Mouse (Mus musculus) intestine, postnatal 0 days (tissue): ENCODE data around the gene Zdbf2. TPM values are rescaled to one million over a fixed set of nuclear protein-coding genes. Genes with fewer than 3 reads are reported as not detected.

Experiments
- ATAC-seq: fragments of 200-750 bp; cut with Nextera tagmentation; 2 replicates; pipeline ENCODE4 v1.8.0; 2017; ENCODE audit warnings: mild to moderate bottlenecking, moderate TSS enrichment, moderate library complexity
- H3K27ac ChIP-seq: fragments of 300-500 bp; sonication (generic); 2 replicates; pipeline ENCODE4 v1.5.1; 2014; ENCODE audit warnings: mild to moderate bottlenecking, low read depth, low read length, moderate library complexity
- H3K27me3 ChIP-seq: fragments of 300-500 bp; sonication (generic); replicated peaks from 2 replicates; pipeline ENCODE4 v1.6.1; 2014; ENCODE audit warnings: low read length, mixed read lengths; ENCODE audit not compliant: control insufficient read depth, insufficient read depth
- H3K36me3 ChIP-seq: fragments of 300-500 bp; sonication (generic); 2 replicates; pipeline ENCODE4 v1.6.1; 2014; ENCODE audit warnings: mild to moderate bottlenecking, moderate library complexity; ENCODE audit not compliant: control insufficient read depth, insufficient read depth
- H3K4me1 ChIP-seq: fragments of 300-500 bp; sonication (generic); replicated peaks from 2 replicates; pipeline ENCODE4 v1.6.1; 2014; ENCODE audit warnings: antibody characterized with exemption, low read length, mixed read lengths; ENCODE audit not compliant: control insufficient read depth, insufficient read depth
- H3K4me2 ChIP-seq: fragments of 300-500 bp; sonication (generic); replicated peaks from 2 replicates; pipeline ENCODE4 v1.6.1; 2014; ENCODE audit warnings: low read depth, mild to moderate bottlenecking, moderate library complexity
- H3K4me3 ChIP-seq: fragments of 300-500 bp; sonication (generic); 2 replicates; pipeline ENCODE4 v1.5.1; 2014; ENCODE audit warnings: low read depth, low read length
- H3K9ac ChIP-seq: fragments of 300-500 bp; sonication (generic); 2 replicates; pipeline ENCODE4 v1.6.1; 2014; ENCODE audit warnings: mild to moderate bottlenecking, low read depth, low read length
- H3K9me3 ChIP-seq: fragments of 300-500 bp; sonication (generic); 2 replicates; pipeline ENCODE4 v1.6.1; 2016; ENCODE audit warnings: mixed run types; ENCODE audit not compliant: control insufficient read depth
- CTCF ChIP-seq: sonication (generic); IDR thresholded peaks from 2 replicates; pipeline ENCODE4 v1.5.1; 2016; ENCODE audit warnings: low read depth, mild to moderate bottlenecking, control low read depth, antibody characterized with exemption, moderate library complexity
- WGBS: fragments of 180-500 bp; shearing (Covaris S2); extraction: QIAGEN DNeasy Blood & Tissue Kit; methylation state at CpG from one replicate; pipeline ENCODE4 v1.1.7; 2014; 5-methylcytosine and 5-hydroxymethylcytosine counted together
- polyA plus RNA-seq: library from polyadenylated mRNA; unstranded; fragments of >200 nt; fragmentation: Nextera tagmentation; extraction: Ambion mirVana; gene quantifications from 2 replicates; pipeline ENCODE4 v1.2.1, GENCODE M21; 2015

Zdbf2 gene
- polyA plus RNA-seq, 1 experiment from 2014 or later = 1.9 TPM

DNA sequence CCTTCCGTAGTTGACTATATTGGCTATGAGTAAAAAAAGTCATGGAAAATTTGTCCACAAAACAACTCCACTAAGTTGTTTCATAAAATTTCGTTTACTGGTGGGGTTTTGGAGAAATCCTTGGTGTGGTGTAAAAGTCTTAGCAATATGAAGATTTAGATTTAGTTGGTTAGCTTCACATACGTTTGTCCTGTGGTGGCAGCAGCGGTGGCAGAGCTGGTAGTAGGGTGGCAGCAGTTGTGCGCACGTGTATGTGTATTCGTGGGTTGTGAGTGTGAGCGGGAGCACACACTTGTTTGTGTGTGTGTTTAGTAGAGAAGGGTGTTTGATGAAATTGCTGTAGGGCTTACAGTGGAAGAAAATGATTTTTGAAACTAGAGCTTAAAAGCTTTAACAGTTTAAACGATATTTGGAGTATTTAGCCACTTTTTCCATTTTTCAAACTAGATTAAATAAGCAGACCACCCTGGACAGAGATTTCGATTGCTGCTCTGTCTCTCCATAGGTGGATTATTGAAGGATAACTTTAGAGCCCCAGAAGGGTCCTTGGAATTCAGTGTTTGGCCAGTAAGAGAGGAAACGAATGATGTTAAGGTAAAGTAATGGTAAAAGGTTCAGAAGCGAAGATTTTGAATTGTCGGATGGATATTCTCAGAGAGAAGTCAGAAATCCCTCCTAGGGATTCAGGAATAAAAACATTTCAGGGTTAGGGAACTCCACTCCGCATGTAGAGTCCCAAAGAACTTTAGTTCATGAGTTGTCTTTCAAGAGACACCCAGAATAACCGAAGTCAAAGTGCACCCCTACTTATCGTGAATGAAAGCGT is 12.9 kb upstream of the Zdbf2 start:
- H3K4me2 ChIP-seq = no peak overlapping the region
- no peaks in the 10 kb centered on the region for H3K9me3 ChIP-seq
- H3K4me1 ChIP-seq = no peaks in the 10 kb centered on the region
- no peak overlapping the region for H3K27ac ChIP-seq
- H3K36me3 ChIP-seq = no peaks in the 10 kb centered on the region
- no peak overlapping the region for H3K9ac ChIP-seq
- ATAC-seq = no peak
- no peak for TF ChIP-seq CTCF
- H3K27me3 ChIP-seq = peaks cover 91% of the 10 kb centered on the region
- no peak overlapping the region for H3K4me3 ChIP-seq
- 44% methylated on average over 17 of the region's 17 CpGs for WGBS

GRCm38 (mm10) chr1:63260742-63261033 is 12.4 kb upstream of the Zdbf2 start:
- Histone ChIP-seq H3K4me3 (no peak overlapping the region), H3K27ac (no peak overlapping the region), H3K9me3 (no peaks in the 10 kb centered on the region), H3K4me1 (no peaks in the 10 kb centered on the region), H3K4me2 (no peak overlapping the region), H3K9ac (no peak overlapping the region), H3K36me3 (no peaks in the 10 kb centered on the region), H3K27me3 (peaks cover 90% of the 10 kb centered on the region)
- WGBS = 41% methylated on average over 5 of the region's 5 CpGs
- ATAC-seq = no peak
- no peak for TF ChIP-seq CTCF

DNA sequence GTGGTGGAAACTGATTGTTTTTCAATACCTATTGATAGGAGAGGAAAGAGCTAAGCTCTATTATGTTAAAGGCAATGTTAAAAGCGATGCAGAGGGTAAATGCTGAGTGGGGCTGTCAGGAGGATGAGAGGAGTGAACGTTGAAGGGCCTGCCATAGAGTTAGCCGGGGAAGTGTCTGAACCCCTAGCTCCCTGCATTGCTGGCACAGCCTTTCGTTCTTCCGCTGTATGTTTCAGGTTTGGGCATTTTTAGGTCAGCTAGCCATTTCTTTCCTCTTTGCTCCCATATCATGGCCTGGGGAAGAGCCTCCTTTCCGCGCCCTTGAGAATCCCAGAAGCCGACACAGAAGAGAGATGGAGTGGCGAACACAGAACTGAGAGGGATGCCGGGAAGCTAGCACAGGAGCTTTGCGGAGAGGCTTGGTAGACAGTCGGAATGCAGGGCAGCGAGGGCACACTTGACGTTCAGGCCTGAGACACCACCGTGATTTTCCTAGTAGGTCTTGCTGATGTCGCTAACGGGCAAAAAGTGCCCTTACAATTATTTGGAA is 11.9 kb upstream of the Zdbf2 start:
- Histone ChIP-seq H3K27ac (no peak overlapping the region), H3K27me3 (peaks cover 92% of the 10 kb centered on the region), H3K4me1 (no peaks in the 10 kb centered on the region), H3K9me3 (no peaks in the 10 kb centered on the region), H3K4me2 (no peak overlapping the region), H3K36me3 (no peaks in the 10 kb centered on the region), H3K9ac (no peak overlapping the region), H3K4me3 (no peak overlapping the region)
- TF ChIP-seq CTCF = no peak
- ATAC-seq = no peak
- WGBS = 44% methylated on average over 17 of the region's 17 CpGs

DNA sequence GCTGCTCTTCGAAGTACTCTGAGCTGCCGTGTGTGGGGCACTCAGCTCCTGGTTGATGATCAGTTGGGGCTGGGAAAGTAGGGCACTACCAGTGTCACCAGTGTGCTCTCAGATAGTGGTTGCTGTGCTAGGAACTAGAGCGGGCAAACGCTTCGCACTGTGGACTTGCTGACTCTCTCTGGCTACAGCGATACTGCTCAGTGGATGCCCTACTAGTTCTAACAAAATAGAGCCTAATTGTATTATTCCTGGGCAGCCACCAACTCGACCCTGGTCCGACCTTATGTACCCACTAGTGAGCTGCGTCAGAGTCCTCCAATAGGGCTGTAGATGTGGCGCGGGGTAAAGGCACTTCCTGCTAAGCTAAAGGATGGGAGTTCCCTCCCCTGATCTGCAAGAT is 9.4 kb upstream of the Zdbf2 start:
- no peak for ATAC-seq
- H3K27me3 ChIP-seq = peaks cover 80% of the 10 kb centered on the region
- WGBS = 50% methylated on average over 11 of the region's 11 CpGs

GRCm38 (mm10) chr1:63265461-63265860 is 7.6 kb upstream of the Zdbf2 start:
- Histone ChIP-seq H3K36me3 (no peaks in the 10 kb centered on the region), H3K27ac (no peak overlapping the region), H3K9me3 (no peaks in the 10 kb centered on the region), H3K27me3 (peaks cover 80% of the 10 kb centered on the region), H3K4me3 (no peak overlapping the region), H3K4me2 (no peak overlapping the region), H3K9ac (no peak overlapping the region), H3K4me1 (no peaks in the 10 kb centered on the region)
- 35% methylated on average over 4 of the region's 4 CpGs for WGBS
- no peak for ATAC-seq
- no peak for TF ChIP-seq CTCF

More for the DNA sequence above, 9.4 kb upstream of the Zdbf2 start:
- Histone ChIP-seq H3K9me3 (no peaks in the 10 kb centered on the region), H3K27ac (no peak overlapping the region), H3K4me2 (no peak overlapping the region), H3K4me1 (no peaks in the 10 kb centered on the region), H3K9ac (no peak overlapping the region), H3K4me3 (no peak overlapping the region), H3K36me3 (no peaks in the 10 kb centered on the region)
- no peak for TF ChIP-seq CTCF

DNA sequence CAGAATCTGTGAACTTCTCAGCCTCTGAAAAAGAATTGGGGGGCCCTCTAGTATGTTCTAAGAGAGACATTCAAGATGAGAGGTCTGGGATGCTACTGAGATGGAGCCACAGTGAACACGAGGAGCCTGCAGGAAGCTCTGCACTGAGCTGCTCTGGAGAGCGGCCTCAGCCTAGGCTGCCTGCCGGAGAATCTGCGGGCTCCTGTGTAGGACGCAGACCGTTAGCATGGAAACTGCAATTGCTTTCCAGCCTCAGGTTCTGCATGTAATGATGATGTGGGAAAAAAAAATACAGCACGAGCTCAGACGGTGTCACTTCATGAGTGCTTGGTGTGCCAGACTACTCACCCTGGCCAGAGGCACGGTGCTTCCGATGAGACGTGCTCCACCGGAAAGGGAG is 6.9 kb upstream of the Zdbf2 start:
- no peak for ATAC-seq
- 59% methylated on average over 12 of the region's 12 CpGs for WGBS

More for the DNA sequence above, 6.9 kb upstream of the Zdbf2 start:
- H3K4me2 ChIP-seq = no peak overlapping the region
- peaks cover 76% of the 10 kb centered on the region for H3K27me3 ChIP-seq
- H3K9me3 ChIP-seq = no peaks in the 10 kb centered on the region
- no peak overlapping the region for H3K27ac ChIP-seq
- H3K4me3 ChIP-seq = no peak overlapping the region
- TF ChIP-seq CTCF = no peak
- H3K9ac ChIP-seq = no peak overlapping the region
- H3K36me3 ChIP-seq = no peaks in the 10 kb centered on the region
- no peaks in the 10 kb centered on the region for H3K4me1 ChIP-seq
